Comparison of ENCODE assay signal across 19 mouse cellular contexts in genomic region chr6:31658447-31659199, GRCm38 (mm10).
DNase-seq lines count a peak whose midpoint lies in the region; ATAC-seq and TF ChIP-seq lines count a peak whose summit lies in the region.
"Had no signal": no experiment of that assay in that cellular context is flagged by ENCODE, and none has a peak within 500 bp of the region (broad histone marks: within the 10 kb centered on the region; RNA-seq: fewer than 3 reads in every experiment).

No protein-coding gene starts in this region.

- WGBS in embryonic facial prominence, embryonic 14.5 days, result 80% methylated on average over 19 of the region's 19 CpGs
- 87% methylated on average over 19 of the region's 19 CpGs for WGBS in embryonic facial prominence, embryonic 10.5 days
- 53% methylated on average over 19 of the region's 19 CpGs for WGBS in liver, embryonic 11.5 days
- 91% methylated on average over 19 of the region's 19 CpGs for WGBS in midbrain, embryonic 11.5 days

- H3K27ac ChIP-seq in embryonic facial prominence, embryonic 14.5 days (replicated peaks; ENCODE audit: low read depth, low read length), result no peak overlapping the region
- no peak overlapping the region for H3K27ac ChIP-seq in embryonic facial prominence, embryonic 10.5 days (replicated peaks)
- 0 out of 2 replicates have a peak overlapping the region, but pooled peaks have one; percentile 2 for H3K27ac ChIP-seq in left cerebral cortex, adult 2 months
- H3K27ac ChIP-seq in liver, embryonic 11.5 days (ENCODE audit: low read depth, low read length), result peak overlapping the region; percentile 94
- H3K27ac ChIP-seq in midbrain, embryonic 11.5 days (ENCODE audit: low read depth, low read length), result no peak overlapping the region
- H3K27ac ChIP-seq: hindbrain, embryonic 13.5 days; limb, embryonic 13.5 days had no signal

- intact Hi-C loops in left cerebral cortex, adult 2 months (cut with DNase I), result no loop called here

- peak; percentile 56; the same call in 1 of the 2 replicates for ATAC-seq in embryonic facial prominence, embryonic 14.5 days (ENCODE audit: low read depth)
- peak; percentile 90 for ATAC-seq in liver, embryonic 11.5 days (replicated peaks; ENCODE audit: low FRiP score)
- ATAC-seq in megakaryocyte progenitor cell, adult 5-6 weeks (replicated peaks; ENCODE audit: poor library complexity), result peak; percentile 86
- ATAC-seq in midbrain, embryonic 11.5 days (ENCODE audit: low FRiP score), result no peak
- ATAC-seq: forebrain, embryonic 16.5 days; inflammation-experienced regulatory T-cells, adult 6 months had no signal

- peaks cover 11% of the 10 kb centered on the region for H3K27me3 ChIP-seq in embryonic facial prominence, embryonic 14.5 days (replicated peaks; ENCODE audit: control insufficient read depth, insufficient read depth, low read length)
- H3K27me3 ChIP-seq in embryonic facial prominence, embryonic 10.5 days (replicated peaks; ENCODE audit: low read depth, poor library complexity, severe bottlenecking), result peaks cover 8% of the 10 kb centered on the region; the same call in 1 of the 2 replicates
- H3K27me3 ChIP-seq in liver, embryonic 11.5 days (replicated peaks; ENCODE audit: control insufficient read depth, insufficient read depth, low read length), result peaks cover 4% of the 10 kb centered on the region; the same call in 1 of the 2 replicates
- H3K27me3 ChIP-seq in midbrain, embryonic 11.5 days (ENCODE audit: control insufficient read depth, insufficient read depth, low read length), result no peaks in the 10 kb centered on the region; the same call in 1 of the 2 replicates

- TF ChIP-seq CTCF in left cerebral cortex, adult 2 months (IDR thresholded peaks at IDR 0.05), result no peak

- H3K4me3 ChIP-seq in embryonic facial prominence, embryonic 14.5 days (ENCODE audit: low read depth, low read length), result no peak overlapping the region
- H3K4me3 ChIP-seq in embryonic facial prominence, embryonic 10.5 days, result no peak overlapping the region
- H3K4me3 ChIP-seq in left cerebral cortex, adult 2 months, result no peak overlapping the region
- H3K4me3 ChIP-seq in liver, embryonic 11.5 days (ENCODE audit: low read depth, low read length), result peak overlapping the region; percentile 31
- H3K4me3 ChIP-seq in midbrain, embryonic 11.5 days (ENCODE audit: low read depth, low read length), result no peak overlapping the region
- H3K4me3 ChIP-seq: hindbrain, embryonic 13.5 days; limb, embryonic 13.5 days had no signal

- no peaks in the 10 kb centered on the region for H3K9me3 ChIP-seq in embryonic facial prominence, embryonic 14.5 days (ENCODE audit: control insufficient read depth, low read length)
- H3K9me3 ChIP-seq in embryonic facial prominence, embryonic 10.5 days, result no peaks in the 10 kb centered on the region
- no peaks in the 10 kb centered on the region for H3K9me3 ChIP-seq in liver, embryonic 11.5 days (ENCODE audit: control insufficient read depth, low read length)
- H3K9me3 ChIP-seq in midbrain, embryonic 11.5 days (ENCODE audit: control insufficient read depth, low read length), result no peaks in the 10 kb centered on the region
- H3K9me3 ChIP-seq: hindbrain, embryonic 13.5 days; limb, embryonic 13.5 days had no signal

- no peak overlapping the region for H3K4me2 ChIP-seq in embryonic facial prominence, embryonic 14.5 days (ENCODE audit: low read depth, low read length)
- H3K4me2 ChIP-seq in liver, embryonic 11.5 days, result peak overlapping the region; percentile 68
- no peak overlapping the region for H3K4me2 ChIP-seq in midbrain, embryonic 11.5 days
- H3K4me2 ChIP-seq: hindbrain, embryonic 13.5 days; limb, embryonic 13.5 days had no signal

- no peak for DNase-seq in embryonic facial prominence, embryonic 14.5 days (ENCODE audit: low spot score)
- DNase-seq in embryonic facial prominence, embryonic 10.5 days (ENCODE audit: low spot score), result no peak
- no peak for DNase-seq in left cerebral cortex, adult 2 months (ENCODE audit: extremely low spot score in 1 of 2, low spot score in 2 of 2)
- DNase-seq in left cerebral cortex, adult 9 months (ENCODE audit: low spot score in 2 of 2), result no peak
- no peak for DNase-seq in liver, embryonic 11.5 days (ENCODE audit: low spot score)
- no peak for DNase-seq in spleen, postnatal 14 days (ENCODE audit: low spot score in 2 of 2)
- DNase-seq in midbrain, embryonic 11.5 days (ENCODE audit: low spot score, missing footprints), result no peak
- DNase-seq: adrenal gland, postnatal 14 days; cerebellum, adult 2 months; kidney, adult 2 months; kidney, postnatal 4 days; right cerebral cortex, postnatal 14 days; spleen, adult 18-20 months; thymus, adult 2 months had no signal

- no peak overlapping the region for H3K9ac ChIP-seq in embryonic facial prominence, embryonic 14.5 days (ENCODE audit: low read depth, low read length)
- H3K9ac ChIP-seq in liver, embryonic 11.5 days (ENCODE audit: low read depth, low read length), result peak overlapping the region; percentile 45; the same call in 1 of the 2 replicates
- H3K9ac ChIP-seq in midbrain, embryonic 11.5 days (ENCODE audit: low read length), result no peak overlapping the region
- H3K9ac ChIP-seq: hindbrain, embryonic 13.5 days; limb, embryonic 13.5 days had no signal

- H3K36me3 ChIP-seq in embryonic facial prominence, embryonic 14.5 days (ENCODE audit: control insufficient read depth, insufficient read depth, low read length), result no peaks in the 10 kb centered on the region
- H3K36me3 ChIP-seq in embryonic facial prominence, embryonic 10.5 days (replicated peaks), result no peaks in the 10 kb centered on the region
- no peaks in the 10 kb centered on the region for H3K36me3 ChIP-seq in liver, embryonic 11.5 days (ENCODE audit: control insufficient read depth, insufficient read depth, low read length)
- no peaks in the 10 kb centered on the region for H3K36me3 ChIP-seq in midbrain, embryonic 11.5 days (ENCODE audit: control insufficient read depth, insufficient read depth, low read length)
- H3K36me3 ChIP-seq: hindbrain, embryonic 13.5 days; limb, embryonic 13.5 days had no signal

- no peaks in the 10 kb centered on the region for H3K4me1 ChIP-seq in embryonic facial prominence, embryonic 14.5 days (ENCODE audit: control insufficient read depth, insufficient read depth, low read length)
- H3K4me1 ChIP-seq in embryonic facial prominence, embryonic 10.5 days, result no peaks in the 10 kb centered on the region
- peaks cover 20% of the 10 kb centered on the region for H3K4me1 ChIP-seq in liver, embryonic 11.5 days (replicated peaks; ENCODE audit: control insufficient read depth, insufficient read depth, low read length)
- no peaks in the 10 kb centered on the region for H3K4me1 ChIP-seq in midbrain, embryonic 11.5 days (ENCODE audit: control insufficient read depth, insufficient read depth, low read length)
- H3K4me1 ChIP-seq: limb, embryonic 13.5 days had no signal

Comparison
In these comparisons a context has a peak if more than half of its experiments do, and no peak if none do; other contexts are left out.
1. H3K27ac ChIP-seq: peak in left cerebral cortex, adult 2 months (single experiment) and liver, embryonic 11.5 days (single experiment); none in embryonic facial prominence, embryonic 14.5 days (single experiment), embryonic facial prominence, embryonic 10.5 days (single experiment) and midbrain, embryonic 11.5 days (single experiment).